Mouse (Mus musculus) right cerebral cortex, postnatal 36 days (tissue): ENCODE data around the gene Tnfsf4.

ENCODE experiments used
- DNase-seq, 2 experiments: peaks; one replicate each; pipeline ENCODE4 v3.0.0; 2022; ENCODE audit warnings: low spot score in 2 of 2, mixed read lengths in 1 of 2

Tnfsf4 gene

GRCm38 (mm10) chr1:161452250-161452649, 57.0 kb downstream of the Tnfsf4 start:
- DNase-seq, result no peak

- peak in 1 of 2 experiments; percentile 7 for DNase-seq
Observed at GRCm38 (mm10) chr1:161463388-161464085, 68.3 kb downstream of the Tnfsf4 start.
